ENCODE assay signal across 14 mouse cellular contexts in the genomic region with DNA sequence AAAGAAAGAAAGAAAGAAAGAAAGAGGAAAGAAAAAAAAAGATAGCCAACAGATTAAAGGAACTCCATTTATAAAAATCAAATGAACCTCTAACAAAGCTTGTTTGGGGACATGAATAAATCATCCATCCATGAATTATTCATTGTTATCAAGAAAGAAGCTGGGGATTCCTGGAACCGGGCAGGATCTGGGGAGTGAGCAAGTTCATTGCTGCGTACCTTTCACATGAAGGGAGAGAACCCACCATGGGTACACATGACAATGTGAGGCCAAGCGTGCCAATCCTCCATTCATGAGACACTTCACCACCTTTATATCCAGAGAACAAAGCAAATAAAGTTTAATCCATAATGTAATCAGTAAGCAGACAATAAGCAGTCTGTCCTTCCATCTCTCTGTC.
"Had no signal": no experiment of that assay in that cellular context is flagged by ENCODE, and none has a peak within 500 bp of the region (broad histone marks: within the 10 kb centered on the region; RNA-seq: fewer than 3 reads in every experiment).

No protein-coding gene starts in this region.

- H3K4me3 ChIP-seq: kidney, embryonic 15.5 days; left cerebral cortex, adult 2 months; limb, embryonic 10.5 days; liver, embryonic 15.5 days had no signal

- DNase-seq: kidney, adult 2 months; kidney, postnatal 14 days; lung, adult 2 months; lung, postnatal 36 days; right cerebral cortex, postnatal 4 days; spleen, adult 18-20 months; thymus, adult 18-20 months; thymus, postnatal 14 days had no signal

- H3K36me3 ChIP-seq: kidney, embryonic 15.5 days; limb, embryonic 10.5 days; liver, embryonic 15.5 days had no signal

- ATAC-seq: lung, postnatal 0 days had no signal

- H3K4me1 ChIP-seq: kidney, embryonic 15.5 days; limb, embryonic 10.5 days; liver, embryonic 15.5 days had no signal

- H3K9me3 ChIP-seq: kidney, embryonic 15.5 days; limb, embryonic 10.5 days; liver, embryonic 15.5 days had no signal

- H3K9ac ChIP-seq: kidney, embryonic 15.5 days; liver, embryonic 15.5 days had no signal

- H3K4me2 ChIP-seq: kidney, embryonic 15.5 days; liver, embryonic 11.5 days; liver, embryonic 15.5 days had no signal

- H3K27ac ChIP-seq: kidney, embryonic 15.5 days; left cerebral cortex, adult 2 months; limb, embryonic 10.5 days; liver, embryonic 15.5 days had no signal

- H3K27me3 ChIP-seq: kidney, embryonic 15.5 days; liver, embryonic 15.5 days had no signal
